Mouse (Mus musculus) macrophage (primary cell): ENCODE measurements at regions not wholly inside any gene's neighbourhood (a gene's known extent, or its start where the extent isn't known, plus 50 kb on each side); places are given as distances from the start of the nearest gene placed in this dataset.

Source experiments
- H3K27ac ChIP-seq: fragments of 350-480 bp; formaldehyde crosslinking; 2 replicates; pipeline ENCODE4 v1.9.0; 2021
- H3K36me3 ChIP-seq: fragments of 350-480 bp; formaldehyde crosslinking; 2 replicates; pipeline ENCODE4 v1.9.0; 2021; ENCODE audit errors: inconsistent target
- H3K4me3 ChIP-seq: fragments of 350-480 bp; formaldehyde crosslinking; 2 replicates; pipeline ENCODE4 v1.9.0; 2021; ENCODE audit errors: inconsistent target
- H3K79me2 ChIP-seq: fragments of 350-480 bp; formaldehyde crosslinking; 2 replicates; pipeline ENCODE4 v1.9.0; 2021; ENCODE audit errors: inconsistent target
- WGBS: methylation state at CpG from one replicate; pipeline ENCODE4 v1.1.7; 2026; ENCODE audit warnings: inconsistent platforms; ENCODE audit not compliant: missing documents; 5-methylcytosine and 5-hydroxymethylcytosine counted together

DNA sequence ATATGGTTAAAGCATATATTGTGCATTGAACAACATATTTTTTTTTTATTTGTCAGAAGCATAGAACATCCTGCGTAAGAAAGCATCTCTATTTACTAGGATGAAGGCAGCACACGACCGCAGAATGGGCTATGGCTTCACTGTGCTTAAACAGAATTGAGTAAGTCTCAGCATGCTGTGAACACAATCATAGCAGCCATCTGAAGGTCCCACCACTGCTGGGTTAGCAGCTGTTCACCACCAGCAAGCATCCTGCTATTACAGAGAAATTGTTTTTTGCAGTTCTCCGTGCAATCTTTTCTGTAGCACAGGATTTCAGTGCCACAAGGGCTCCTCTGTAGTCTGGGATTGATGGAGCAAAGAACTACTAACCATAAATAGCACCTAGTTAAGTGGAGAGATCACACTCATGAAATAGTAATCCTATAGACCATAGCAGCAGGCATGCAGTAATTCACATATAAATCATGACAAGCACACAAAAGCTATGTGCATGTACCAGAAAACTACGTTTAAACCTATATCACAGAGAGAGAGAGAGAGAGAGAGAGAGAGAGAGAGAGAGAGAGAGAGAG is 537.3 kb downstream of the Basp1 start:
- WGBS = 84% methylated on average over 5 of the region's 5 CpGs
- H3K79me2 ChIP-seq = no peaks in the 10 kb centered on the region
- H3K36me3 ChIP-seq = no peaks in the 10 kb centered on the region
- no peak overlapping the region for H3K27ac ChIP-seq
- H3K4me3 ChIP-seq = no peak overlapping the region

DNA sequence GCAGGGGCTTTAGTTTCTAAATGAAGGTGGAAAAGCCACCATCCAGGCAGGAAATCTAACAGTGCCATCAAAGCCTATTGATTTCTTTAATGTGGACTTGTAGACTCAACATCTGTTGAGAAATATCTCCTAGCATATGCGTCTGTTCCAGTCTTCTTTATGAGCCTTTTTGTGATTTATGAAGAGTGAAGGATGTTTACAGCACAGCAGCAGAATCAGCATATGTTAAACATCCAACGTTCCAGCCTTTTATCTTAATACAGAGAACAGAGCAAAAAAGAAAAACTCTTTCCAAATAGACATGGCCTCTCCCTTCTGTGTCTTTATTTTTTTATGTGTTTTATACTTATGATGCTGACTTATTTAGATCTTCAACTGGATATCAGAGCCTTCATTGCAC is 573.3 kb downstream of the Basp1 start:
- Histone ChIP-seq H3K4me3 (no peak overlapping the region), H3K36me3 (no peaks in the 10 kb centered on the region), H3K27ac (no peak overlapping the region), H3K79me2 (no peaks in the 10 kb centered on the region)
- 78% methylated on average over 2 of the region's 2 CpGs for WGBS

DNA sequence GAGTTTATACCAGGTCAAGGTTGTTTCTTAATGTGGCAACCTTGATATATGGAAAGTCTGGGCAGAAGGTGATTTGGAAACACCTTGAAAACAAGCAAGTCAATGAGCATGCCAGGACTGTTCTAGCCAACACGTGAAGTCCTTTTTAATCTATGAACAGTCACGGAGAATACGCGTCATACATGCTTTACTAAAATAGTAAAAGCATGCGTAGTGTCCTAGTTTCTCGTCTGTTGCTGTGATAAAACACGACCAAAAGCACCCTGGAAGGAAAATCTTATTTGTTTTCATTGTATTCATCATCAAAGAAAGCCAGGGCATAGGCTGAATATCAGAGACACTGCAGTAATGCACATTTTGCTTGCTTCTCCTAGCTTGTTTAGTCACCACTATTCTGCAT is 575.2 kb downstream of the Basp1 start:
- no peak overlapping the region for H3K27ac ChIP-seq
- no peaks in the 10 kb centered on the region for H3K36me3 ChIP-seq
- no peak overlapping the region for H3K4me3 ChIP-seq
- H3K79me2 ChIP-seq = no peaks in the 10 kb centered on the region
- WGBS = 89% methylated on average over 7 of the region's 7 CpGs

DNA sequence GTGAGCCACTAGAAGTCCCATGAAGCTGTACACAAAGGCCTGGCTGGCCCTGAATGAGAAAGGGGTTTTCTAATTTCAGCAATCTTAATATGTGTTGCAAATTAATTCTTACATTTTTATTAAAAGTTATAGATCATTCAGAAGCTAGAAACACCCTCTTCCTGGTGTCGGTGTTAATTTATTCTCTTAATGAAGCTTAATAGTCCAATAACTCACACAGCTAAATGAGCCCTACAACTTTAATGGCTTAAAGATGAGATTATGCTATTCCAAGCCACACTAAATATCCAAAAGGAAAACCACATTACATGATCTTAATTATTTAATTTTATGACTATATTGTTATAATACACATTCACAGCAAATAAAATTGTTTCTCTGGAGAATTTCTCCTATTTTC is 585.7 kb downstream of the Basp1 start:
- H3K36me3 ChIP-seq = no peaks in the 10 kb centered on the region
- 78% methylated on average over 1 of the region's 1 CpGs for WGBS
- H3K4me3 ChIP-seq = no peak overlapping the region
- no peak overlapping the region for H3K27ac ChIP-seq
- H3K79me2 ChIP-seq = no peaks in the 10 kb centered on the region

DNA sequence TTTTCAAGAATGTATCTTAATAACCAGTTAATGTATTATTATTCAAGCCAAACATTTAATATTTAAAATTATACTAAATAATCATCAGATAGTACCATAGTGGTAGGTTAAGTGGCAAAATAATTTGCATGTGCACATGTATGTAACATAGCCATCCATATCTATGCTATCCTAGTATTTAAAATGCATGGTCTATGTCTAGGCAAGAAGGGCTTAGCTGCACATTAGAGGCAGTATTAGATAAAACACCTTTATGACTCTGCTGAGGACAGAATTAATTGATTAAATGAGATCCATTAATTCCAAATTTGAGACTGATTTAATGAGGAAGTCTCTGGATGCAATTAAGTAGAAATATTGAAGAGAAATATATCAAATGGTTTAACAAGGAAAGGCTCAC is 586.3 kb downstream of the Basp1 start:
- no peaks in the 10 kb centered on the region for H3K36me3 ChIP-seq
- H3K4me3 ChIP-seq = no peak overlapping the region
- H3K27ac ChIP-seq = no peak overlapping the region
- no peaks in the 10 kb centered on the region for H3K79me2 ChIP-seq

DNA sequence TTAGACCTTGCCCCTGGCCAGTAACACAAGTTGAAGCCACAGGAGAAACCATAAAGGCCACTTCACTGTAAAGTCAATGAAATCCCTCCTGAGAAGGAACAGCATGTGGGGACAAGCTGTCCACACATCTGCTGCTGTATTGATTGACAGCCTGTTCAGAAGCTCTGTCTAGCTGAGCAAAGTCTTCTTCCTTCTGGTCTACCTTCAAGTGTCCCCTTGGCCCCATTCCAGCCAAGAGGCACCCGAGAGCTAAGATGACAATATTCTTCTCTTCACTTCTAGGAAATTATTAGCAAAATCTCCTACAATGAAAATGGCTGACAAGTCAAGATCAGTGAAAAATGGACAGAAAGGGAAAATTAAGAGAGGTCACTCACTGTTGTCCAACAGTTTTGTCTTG is 616.7 kb downstream of the Basp1 start:
- Histone ChIP-seq H3K79me2 (no peaks in the 10 kb centered on the region), H3K27ac (no peak overlapping the region), H3K36me3 (no peaks in the 10 kb centered on the region), H3K4me3 (no peak overlapping the region)
- 75% methylated on average over 1 of the region's 1 CpGs for WGBS

DNA sequence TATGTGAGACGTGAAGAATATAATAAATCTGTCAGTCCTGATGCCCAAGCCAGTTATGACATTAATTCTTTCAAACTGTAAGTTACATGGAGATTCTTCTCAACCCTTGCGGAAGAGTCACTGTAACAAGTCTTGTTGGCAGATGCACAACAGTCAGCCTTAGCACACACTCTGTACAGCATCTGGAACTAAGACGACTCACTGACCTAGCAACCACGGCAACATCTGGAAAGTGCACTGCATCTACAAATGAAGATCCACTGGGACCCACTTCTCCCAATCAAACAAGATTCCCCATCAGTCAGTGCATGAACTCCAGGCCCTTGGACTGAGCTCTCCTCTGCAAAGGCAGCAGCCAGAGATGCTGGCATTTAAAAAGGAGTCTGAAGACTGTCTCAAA is 620.2 kb downstream of the Basp1 start:
- H3K79me2 ChIP-seq = no peaks in the 10 kb centered on the region
- no peak overlapping the region for H3K4me3 ChIP-seq
- H3K36me3 ChIP-seq = no peaks in the 10 kb centered on the region
- no peak overlapping the region for H3K27ac ChIP-seq
- 92% methylated on average over 4 of the region's 4 CpGs for WGBS

DNA sequence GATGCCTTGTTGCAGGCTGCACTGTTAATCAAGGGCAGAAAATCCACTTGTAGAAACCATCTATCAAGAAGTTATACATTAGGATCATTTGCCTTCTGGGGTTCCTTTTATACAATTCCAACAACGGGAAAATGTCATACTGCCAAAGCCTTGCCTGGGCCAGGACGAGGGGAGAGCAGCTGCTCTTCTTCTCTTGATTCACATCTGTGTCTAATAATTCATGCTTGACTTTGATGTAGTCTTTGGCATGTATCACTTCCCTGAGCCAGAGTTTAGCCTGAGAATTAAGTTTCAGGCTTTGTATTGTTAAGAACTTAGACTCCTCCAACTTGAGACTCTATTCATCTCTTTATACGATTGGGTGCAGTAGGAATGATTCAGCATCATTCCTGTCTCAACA is 627.2 kb downstream of the Basp1 start:
- Histone ChIP-seq H3K79me2 (no peaks in the 10 kb centered on the region), H3K27ac (no peak overlapping the region), H3K36me3 (no peaks in the 10 kb centered on the region), H3K4me3 (no peak overlapping the region)
- WGBS = 93% methylated on average over 3 of the region's 3 CpGs

DNA sequence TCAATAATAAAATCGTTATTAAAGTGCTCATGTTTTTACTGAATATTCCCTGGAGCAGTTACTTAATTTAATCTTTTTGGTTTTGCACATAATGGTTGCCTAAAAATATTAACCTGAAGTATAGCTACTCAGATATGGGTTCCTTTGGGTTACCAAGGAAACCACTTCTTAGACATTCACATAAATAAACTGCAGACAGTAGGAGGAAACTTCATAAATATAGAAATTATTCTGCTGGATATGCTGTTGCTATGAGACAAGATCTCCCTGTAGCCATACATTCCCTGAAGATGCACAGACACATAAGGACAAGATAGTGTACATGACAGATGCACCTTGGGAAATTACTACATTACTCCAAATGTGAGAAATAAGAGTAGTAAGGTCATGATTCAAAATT is 635.3 kb downstream of the Basp1 start:
- no peak overlapping the region for H3K27ac ChIP-seq
- no peak overlapping the region for H3K4me3 ChIP-seq
- 73% methylated on average over 1 of the region's 1 CpGs for WGBS
- H3K79me2 ChIP-seq = no peaks in the 10 kb centered on the region
- H3K36me3 ChIP-seq = no peaks in the 10 kb centered on the region

DNA sequence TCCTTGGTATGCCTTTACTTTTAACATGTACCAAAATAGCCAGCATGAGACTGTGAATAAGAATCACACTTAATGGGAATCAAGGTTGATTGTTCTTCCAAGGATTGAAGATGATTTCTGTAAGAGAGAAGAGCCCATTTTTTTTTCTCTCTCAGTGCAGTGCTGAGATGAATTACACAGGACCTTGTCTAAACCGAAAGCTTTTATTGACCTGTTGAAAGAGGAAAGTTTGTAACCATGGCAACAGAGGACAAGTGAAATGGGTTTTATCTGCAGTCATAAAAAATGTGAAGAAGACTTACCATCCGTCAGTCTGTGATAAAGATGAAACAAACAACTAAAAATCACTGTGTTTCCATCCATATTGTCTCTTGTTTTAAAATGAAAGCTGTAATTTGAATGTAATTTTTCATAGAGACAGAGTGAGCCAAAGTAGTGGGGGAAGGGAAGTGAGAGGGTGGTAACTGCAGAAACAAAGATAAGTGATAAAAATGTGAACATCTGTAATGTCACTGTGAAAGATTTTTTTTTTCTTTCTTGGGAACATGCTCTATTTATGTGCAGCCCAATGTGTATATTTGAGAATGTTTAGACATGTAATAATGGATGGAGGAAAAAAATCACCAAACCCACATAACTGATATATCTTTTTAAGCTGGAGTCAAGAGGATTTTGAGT is 661.9 kb downstream of the Basp1 start:
- 57% methylated on average over 2 of the region's 2 CpGs for WGBS
- H3K79me2 ChIP-seq = no peaks in the 10 kb centered on the region
- no peak overlapping the region for H3K27ac ChIP-seq
- no peak overlapping the region for H3K4me3 ChIP-seq
- no peaks in the 10 kb centered on the region for H3K36me3 ChIP-seq

DNA sequence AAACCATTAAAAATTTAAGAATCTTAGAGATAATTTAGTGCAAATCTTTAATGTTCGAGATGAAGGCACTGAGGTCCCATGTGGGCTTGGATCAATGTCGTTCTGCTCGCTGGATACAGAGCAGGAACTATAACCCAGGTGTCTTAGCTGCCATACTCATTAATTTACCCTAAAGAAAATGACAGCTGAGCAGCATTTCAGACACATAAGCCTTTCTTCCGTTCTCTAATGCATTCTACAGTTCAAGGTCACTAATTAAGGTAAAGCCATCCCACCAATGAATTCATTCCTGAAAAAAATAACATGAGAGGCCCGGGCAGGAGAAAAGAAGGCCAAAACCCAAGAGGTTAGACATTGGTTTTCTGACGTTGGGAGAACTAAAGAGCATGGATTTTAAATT is 670.3 kb downstream of the Basp1 start:
- WGBS = 75% methylated on average over 6 of the region's 6 CpGs

DNA sequence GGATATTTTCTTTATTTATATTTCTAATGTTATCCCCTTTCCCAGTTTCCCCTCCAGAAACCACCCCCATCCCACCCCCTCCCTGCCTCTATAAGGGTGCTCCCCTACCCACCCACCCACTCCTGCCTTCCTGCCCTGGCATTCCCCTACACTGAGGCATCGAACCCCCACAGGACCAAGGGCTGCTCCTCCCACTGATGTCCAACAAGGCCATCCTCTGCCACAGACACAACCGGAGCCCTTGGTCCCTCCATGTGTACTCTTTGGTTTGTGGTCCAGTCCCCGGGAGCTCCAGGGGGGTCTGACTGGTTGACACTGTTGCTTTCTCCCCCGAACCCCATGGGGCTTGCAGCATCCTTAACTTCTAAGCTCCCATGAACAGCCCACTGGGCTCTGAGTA is 688.4 kb downstream of the Basp1 start:
- H3K36me3 ChIP-seq = no peaks in the 10 kb centered on the region
- H3K27ac ChIP-seq = no peak overlapping the region
- H3K79me2 ChIP-seq = no peaks in the 10 kb centered on the region
- no peak overlapping the region for H3K4me3 ChIP-seq
- 92% methylated on average over 4 of the region's 4 CpGs for WGBS

More for the DNA sequence above, 670.3 kb downstream of the Basp1 start:
- H3K36me3 ChIP-seq = no peaks in the 10 kb centered on the region
- no peaks in the 10 kb centered on the region for H3K79me2 ChIP-seq
- no peak overlapping the region for H3K27ac ChIP-seq
- no peak overlapping the region for H3K4me3 ChIP-seq

DNA sequence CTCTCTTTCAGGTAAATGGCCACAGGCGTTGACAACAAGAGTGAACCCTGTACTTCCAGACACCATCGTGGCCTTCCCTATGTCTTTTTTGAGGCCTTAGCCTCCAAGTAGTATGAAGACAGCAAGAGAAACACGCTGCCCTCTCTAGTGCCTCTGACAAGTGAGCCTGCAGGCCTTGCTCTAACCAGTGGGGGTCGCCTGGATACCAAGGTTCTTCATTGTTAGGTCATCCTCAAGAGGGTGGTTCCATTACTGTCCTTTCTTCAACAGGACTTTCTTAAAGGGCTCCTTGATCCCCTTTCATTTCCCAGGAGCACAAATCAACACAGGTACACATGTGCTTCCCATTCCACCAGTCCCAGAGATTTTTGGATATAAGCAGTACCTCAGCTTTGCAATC is 688.9 kb downstream of the Basp1 start:
- Histone ChIP-seq H3K79me2 (no peaks in the 10 kb centered on the region), H3K36me3 (no peaks in the 10 kb centered on the region), H3K27ac (no peak overlapping the region), H3K4me3 (no peak overlapping the region)
- WGBS = 55% methylated on average over 4 of the region's 4 CpGs

DNA sequence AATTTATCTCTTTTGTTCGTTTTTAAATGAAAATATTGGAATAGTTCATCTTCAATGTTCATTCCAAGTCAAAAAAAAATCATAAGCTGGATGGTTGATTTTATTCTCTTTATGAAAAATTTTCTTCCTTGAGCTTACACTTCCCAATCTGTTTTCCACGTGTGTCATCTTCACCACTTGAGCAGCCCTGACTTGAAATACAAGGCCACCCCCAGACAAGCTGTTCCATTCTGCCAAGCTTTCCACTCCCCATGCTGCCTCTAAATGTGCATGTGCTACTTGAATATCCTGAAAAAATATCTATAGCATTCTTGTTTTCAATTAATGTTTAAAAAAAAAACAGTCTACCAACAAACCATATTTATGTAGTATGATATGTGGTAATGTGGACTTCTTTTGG is 693.2 kb downstream of the Basp1 start:
- Histone ChIP-seq H3K27ac (no peak overlapping the region), H3K36me3 (no peaks in the 10 kb centered on the region), H3K4me3 (no peak overlapping the region), H3K79me2 (no peaks in the 10 kb centered on the region)
- WGBS = 65% methylated on average over 2 of the region's 2 CpGs

DNA sequence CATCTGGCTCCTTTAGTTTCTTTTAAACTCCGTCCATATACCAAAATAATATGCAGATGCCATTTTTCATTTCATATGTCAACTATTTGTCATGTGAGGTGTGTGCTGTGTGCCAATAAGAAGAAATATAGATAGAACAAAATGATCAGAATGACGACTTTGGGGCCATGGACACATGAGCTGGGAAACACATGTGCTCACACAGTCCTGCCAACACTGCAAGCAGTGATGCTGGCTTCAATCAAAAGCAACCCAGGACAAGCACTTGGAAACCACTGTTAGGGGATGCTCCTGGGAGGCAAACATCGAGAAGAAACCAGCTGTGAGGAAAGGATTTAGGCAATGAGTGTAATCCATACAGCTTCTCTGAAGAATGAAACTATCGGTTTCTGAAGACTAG is 731.4 kb downstream of the Basp1 start:
- Histone ChIP-seq H3K4me3 (no peak overlapping the region), H3K79me2 (no peaks in the 10 kb centered on the region), H3K27ac (no peak overlapping the region), H3K36me3 (no peaks in the 10 kb centered on the region)
- WGBS = 86% methylated on average over 4 of the region's 4 CpGs

DNA sequence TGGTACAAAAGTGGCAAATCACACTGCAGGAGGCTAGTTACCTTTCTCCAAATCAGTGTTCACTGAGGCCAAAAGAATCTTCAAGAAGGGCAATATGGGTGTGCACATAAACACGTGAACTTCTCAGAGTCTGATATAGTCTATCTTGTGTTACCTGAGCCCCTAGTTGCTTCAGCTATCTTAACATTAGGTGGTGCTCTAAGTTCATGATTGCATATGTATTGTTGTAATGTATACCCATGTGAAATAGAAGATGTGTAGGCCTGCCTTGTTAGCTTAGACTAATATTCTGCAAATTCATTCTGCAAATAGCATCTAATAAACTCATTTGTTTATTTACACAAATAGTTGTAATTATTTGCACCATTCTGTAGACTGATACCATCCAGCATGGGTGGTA is 764.6 kb downstream of the Basp1 start:
- no peak overlapping the region for H3K4me3 ChIP-seq
- H3K79me2 ChIP-seq = no peaks in the 10 kb centered on the region
- WGBS = 88% methylated on average over 1 of the region's 1 CpGs
- no peak overlapping the region for H3K27ac ChIP-seq
- H3K36me3 ChIP-seq = no peaks in the 10 kb centered on the region
